Mouse (Mus musculus) heart, adult 2 months (tissue): ENCODE measurements at regions not wholly inside any gene's neighbourhood (a gene's known extent, or its start where the extent isn't known, plus 50 kb on each side); places are given as distances from the start of the nearest gene placed in this dataset.

Experiments used
- CTCF ChIP-seq: fragments of 200-600 bp; IDR thresholded peaks from 2 replicates; pipeline ENCODE4 v1.8.1; 2022; ENCODE audit warnings: antibody characterized with exemption, mild to moderate bottlenecking, moderate library complexity
- EP300 ChIP-seq: fragments of 200-500 bp; IDR thresholded peaks from 2 replicates; pipeline ENCODE4 v1.6.1; 2011; ENCODE audit warnings: low read depth, low read length, control low read depth; ENCODE audit not compliant: insufficient read depth
- POLR2A ChIP-seq: fragments of 200-500 bp; IDR thresholded peaks from 2 replicates; pipeline ENCODE4 v1.6.1; 2011; ENCODE audit warnings: mild to moderate bottlenecking, low read depth, low read length, control low read depth; ENCODE audit not compliant: insufficient read depth

- TF ChIP-seq POLR2A = no peak
- peak; percentile 68 for TF ChIP-seq CTCF
- TF ChIP-seq EP300 = no peak
Measured at GRCm38 (mm10) chr13:42623491-42623890, 56.9 kb upstream of the Phactr1 start.
